Mouse (Mus musculus): ENCODE measurements at regions not wholly inside any gene's neighbourhood (a gene's known extent, or its start where the extent isn't known, plus 50 kb on each side); places are given as distances from the start of the nearest gene placed in this dataset.

- Histone ChIP-seq H3K4me1 (replicated peaks; ENCODE audit: control insufficient read depth, insufficient read depth, low read length) (no peaks in the 10 kb centered on the region), H3K4me2 (replicated peaks) (no peak overlapping the region), H3K4me3 (replicated peaks; ENCODE audit: low read length) (no peak overlapping the region), H3K9me3 (ENCODE audit: control insufficient read depth, low read length) (no peaks in the 10 kb centered on the region), H3K9ac (no peak overlapping the region), H3K27ac (no peak overlapping the region), H3K27me3 (ENCODE audit: control insufficient read depth, insufficient read depth, low read length) (no peaks in the 10 kb centered on the region), H3K36me3 (replicated peaks; ENCODE audit: control insufficient read depth, insufficient read depth) (no peaks in the 10 kb centered on the region)
- WGBS = 93% methylated on average over 11 of the region's 11 CpGs
- DNase-seq (ENCODE audit: low spot score) (no peak), ATAC-seq (ENCODE audit: low FRiP score) (no peak)
These were observed 76.2 kb upstream of the Prdm1 start for GRCm38 (mm10) chr10:44604512-44604911.

- ATAC-seq (ENCODE audit: low FRiP score) (no peak), DNase-seq (ENCODE audit: low spot score) (no peak)
- H3K9ac ChIP-seq = no peak overlapping the region
- no peaks in the 10 kb centered on the region for H3K4me1 ChIP-seq (replicated peaks; ENCODE audit: control insufficient read depth, insufficient read depth, low read length)
- H3K27me3 ChIP-seq (ENCODE audit: control insufficient read depth, insufficient read depth, low read length) = no peaks in the 10 kb centered on the region
- no peak overlapping the region for H3K4me2 ChIP-seq (replicated peaks)
- WGBS = 72% methylated on average over 5 of the region's 5 CpGs
- no peak overlapping the region for H3K4me3 ChIP-seq (replicated peaks; ENCODE audit: low read length)
- no peaks in the 10 kb centered on the region for H3K9me3 ChIP-seq (ENCODE audit: control insufficient read depth, low read length)
- no peak overlapping the region for H3K27ac ChIP-seq
- H3K36me3 ChIP-seq (replicated peaks; ENCODE audit: control insufficient read depth, insufficient read depth) = no peaks in the 10 kb centered on the region
These were observed 75.2 kb upstream of the Prdm1 start for GRCm38 (mm10) chr10:44603461-44603860.

- Histone ChIP-seq H3K27me3 (ENCODE audit: control insufficient read depth, insufficient read depth, low read length) (no peaks in the 10 kb centered on the region), H3K9ac (no peak overlapping the region), H3K4me1 (replicated peaks; ENCODE audit: control insufficient read depth, insufficient read depth, low read length) (no peaks in the 10 kb centered on the region), H3K27ac (no peak overlapping the region), H3K4me2 (replicated peaks) (no peak overlapping the region), H3K36me3 (replicated peaks; ENCODE audit: control insufficient read depth, insufficient read depth) (no peaks in the 10 kb centered on the region), H3K4me3 (replicated peaks; ENCODE audit: low read length) (no peak overlapping the region), H3K9me3 (ENCODE audit: control insufficient read depth, low read length) (no peaks in the 10 kb centered on the region)
- DNase-seq (ENCODE audit: low spot score) = no peak
- no peak for ATAC-seq (ENCODE audit: low FRiP score)
- WGBS = 91% methylated on average over 10 of the region's 10 CpGs
These were observed 73.2 kb upstream of the Prdm1 start for GRCm38 (mm10) chr10:44601550-44601949.

- Histone ChIP-seq H3K9ac (no peak overlapping the region), H3K4me2 (replicated peaks) (no peak overlapping the region), H3K4me1 (replicated peaks; ENCODE audit: control insufficient read depth, insufficient read depth, low read length) (no peaks in the 10 kb centered on the region), H3K27me3 (ENCODE audit: control insufficient read depth, insufficient read depth, low read length) (no peaks in the 10 kb centered on the region), H3K36me3 (replicated peaks; ENCODE audit: control insufficient read depth, insufficient read depth) (no peaks in the 10 kb centered on the region), H3K27ac (no peak overlapping the region), H3K4me3 (replicated peaks; ENCODE audit: low read length) (no peak overlapping the region), H3K9me3 (ENCODE audit: control insufficient read depth, low read length) (no peaks in the 10 kb centered on the region)
- 57% methylated on average over 4 of the region's 4 CpGs for WGBS
- DNase-seq (ENCODE audit: low spot score) (peak; percentile 38), ATAC-seq (ENCODE audit: low FRiP score) (peak; percentile 69; the same call in 1 of the 2 replicates)
These were observed 71.6 kb upstream of the Prdm1 start for GRCm38 (mm10) chr10:44599964-44600334.

GRCm38 (mm10) chr10:44599331-44599963, 71.1 kb upstream of the Prdm1 start:
- 70% methylated on average over 10 of the region's 10 CpGs for WGBS

GRCm38 (mm10) chr10:44598615-44599014, 70.3 kb upstream of the Prdm1 start:
- ATAC-seq (ENCODE audit: low FRiP score) (no peak), DNase-seq (ENCODE audit: low spot score) (no peak)
- H3K36me3 ChIP-seq (replicated peaks; ENCODE audit: control insufficient read depth, insufficient read depth) = no peaks in the 10 kb centered on the region
- H3K9me3 ChIP-seq (ENCODE audit: control insufficient read depth, low read length) = no peaks in the 10 kb centered on the region
- no peaks in the 10 kb centered on the region for H3K4me1 ChIP-seq (replicated peaks; ENCODE audit: control insufficient read depth, insufficient read depth, low read length)
- H3K4me2 ChIP-seq (replicated peaks) = no peak overlapping the region
- no peak overlapping the region for H3K9ac ChIP-seq
- H3K27ac ChIP-seq = no peak overlapping the region
- 93% methylated on average over 3 of the region's 3 CpGs for WGBS
- no peak overlapping the region for H3K4me3 ChIP-seq (replicated peaks; ENCODE audit: low read length)
- no peaks in the 10 kb centered on the region for H3K27me3 ChIP-seq (ENCODE audit: control insufficient read depth, insufficient read depth, low read length)

More at GRCm38 (mm10) chr10:44599331-44599963, 71.1 kb upstream of the Prdm1 start:
- no peak overlapping the region for H3K9ac ChIP-seq
- H3K36me3 ChIP-seq (replicated peaks; ENCODE audit: control insufficient read depth, insufficient read depth) = no peaks in the 10 kb centered on the region
- H3K27me3 ChIP-seq (ENCODE audit: control insufficient read depth, insufficient read depth, low read length) = no peaks in the 10 kb centered on the region
- ATAC-seq (ENCODE audit: low FRiP score) (no peak), DNase-seq (ENCODE audit: low spot score) (no peak)
- H3K4me2 ChIP-seq (replicated peaks) = no peak overlapping the region
- H3K27ac ChIP-seq = no peak overlapping the region
- no peak overlapping the region for H3K4me3 ChIP-seq (replicated peaks; ENCODE audit: low read length)
- no peaks in the 10 kb centered on the region for H3K4me1 ChIP-seq (replicated peaks; ENCODE audit: control insufficient read depth, insufficient read depth, low read length)
- no peaks in the 10 kb centered on the region for H3K9me3 ChIP-seq (ENCODE audit: control insufficient read depth, low read length)

GRCm38 (mm10) chr10:44595932-44596331, 67.6 kb upstream of the Prdm1 start:
- no peak overlapping the region for H3K4me2 ChIP-seq (replicated peaks)
- no peak overlapping the region for H3K4me3 ChIP-seq (replicated peaks; ENCODE audit: low read length)
- no peaks in the 10 kb centered on the region for H3K4me1 ChIP-seq (replicated peaks; ENCODE audit: control insufficient read depth, insufficient read depth, low read length)
- H3K36me3 ChIP-seq (replicated peaks; ENCODE audit: control insufficient read depth, insufficient read depth) = no peaks in the 10 kb centered on the region
- H3K9ac ChIP-seq = no peak overlapping the region
- H3K27ac ChIP-seq = no peak overlapping the region
- no peaks in the 10 kb centered on the region for H3K27me3 ChIP-seq (ENCODE audit: control insufficient read depth, insufficient read depth, low read length)
- DNase-seq (ENCODE audit: low spot score) (no peak), ATAC-seq (ENCODE audit: low FRiP score) (no peak)
- WGBS = 86% methylated on average over 2 of the region's 2 CpGs
- no peaks in the 10 kb centered on the region for H3K9me3 ChIP-seq (ENCODE audit: control insufficient read depth, low read length)

GRCm38 (mm10) chr10:44589842-44590241, 61.5 kb upstream of the Prdm1 start:
- no peaks in the 10 kb centered on the region for H3K9me3 ChIP-seq (ENCODE audit: control insufficient read depth, low read length)
- no peaks in the 10 kb centered on the region for H3K36me3 ChIP-seq (replicated peaks; ENCODE audit: control insufficient read depth, insufficient read depth)
- 92% methylated on average over 6 of the region's 6 CpGs for WGBS
- no peak for ATAC-seq (ENCODE audit: low FRiP score)
- no peaks in the 10 kb centered on the region for H3K4me1 ChIP-seq (replicated peaks; ENCODE audit: control insufficient read depth, insufficient read depth, low read length)
- no peak overlapping the region for H3K4me2 ChIP-seq (replicated peaks)
- H3K9ac ChIP-seq = no peak overlapping the region
- H3K4me3 ChIP-seq (replicated peaks; ENCODE audit: low read length) = no peak overlapping the region
- DNase-seq (ENCODE audit: low spot score) = no peak
- no peaks in the 10 kb centered on the region for H3K27me3 ChIP-seq (ENCODE audit: control insufficient read depth, insufficient read depth, low read length)
- no peak overlapping the region for H3K27ac ChIP-seq

GRCm38 (mm10) chr10:44589352-44589751, 61.1 kb upstream of the Prdm1 start:
- Histone ChIP-seq H3K27ac (no peak overlapping the region), H3K27me3 (ENCODE audit: control insufficient read depth, insufficient read depth, low read length) (no peaks in the 10 kb centered on the region), H3K4me3 (replicated peaks; ENCODE audit: low read length) (no peak overlapping the region), H3K36me3 (replicated peaks; ENCODE audit: control insufficient read depth, insufficient read depth) (no peaks in the 10 kb centered on the region), H3K9me3 (ENCODE audit: control insufficient read depth, low read length) (no peaks in the 10 kb centered on the region), H3K4me2 (replicated peaks) (no peak overlapping the region), H3K4me1 (replicated peaks; ENCODE audit: control insufficient read depth, insufficient read depth, low read length) (no peaks in the 10 kb centered on the region), H3K9ac (no peak overlapping the region)
- no peak for ATAC-seq (ENCODE audit: low FRiP score)
- DNase-seq (ENCODE audit: low spot score) = no peak

- 94% methylated on average over 2 of the region's 2 CpGs for WGBS
- Histone ChIP-seq H3K27me3 (ENCODE audit: control insufficient read depth, insufficient read depth, low read length) (no peaks in the 10 kb centered on the region), H3K27ac (no peak overlapping the region), H3K9me3 (ENCODE audit: control insufficient read depth, low read length) (no peaks in the 10 kb centered on the region), H3K4me1 (replicated peaks; ENCODE audit: control insufficient read depth, insufficient read depth, low read length) (no peaks in the 10 kb centered on the region), H3K36me3 (replicated peaks; ENCODE audit: control insufficient read depth, insufficient read depth) (no peaks in the 10 kb centered on the region), H3K4me3 (replicated peaks; ENCODE audit: low read length) (no peak overlapping the region), H3K4me2 (replicated peaks) (no peak overlapping the region), H3K9ac (no peak overlapping the region)
- DNase-seq (ENCODE audit: low spot score) (no peak), ATAC-seq (ENCODE audit: low FRiP score) (no peak)
These were observed 54.4 kb upstream of the Prdm1 start for GRCm38 (mm10) chr10:44582736-44583135.
